Mouse (Mus musculus) forebrain, embryonic 14.5 days (tissue): ENCODE results near the gene Ppp3ca. TPM values are rescaled to one million over a fixed set of nuclear protein-coding genes. Genes with fewer than 3 reads are reported as not detected.
A peak's percentile ranks its signal among the peaks of the same experiment; 100 is the strongest.

ENCODE experiments used
- ATAC-seq: fragments of 200-750 bp; cut with Nextera tagmentation; 2 replicates; pipeline ENCODE4 v1.8.0; 2017; ENCODE audit warnings: mild to moderate bottlenecking, moderate library complexity
- DNase-seq: peaks from one replicate; pipeline ENCODE4 v3.0.0-alpha.2; 2015; ENCODE audit warnings: low spot score
- H3K27ac ChIP-seq: fragments of 300-500 bp; sonication (generic); 2 replicates; pipeline ENCODE4 v1.5.1; 2014; ENCODE audit warnings: low read depth, mild to moderate bottlenecking, control low read depth, low read length, moderate library complexity
- H3K27me3 ChIP-seq: fragments of 300-500 bp; sonication (generic); replicated peaks from 2 replicates; pipeline ENCODE4 v1.6.1; 2014; ENCODE audit warnings: low read length, control low read depth, mixed read lengths; ENCODE audit not compliant: control insufficient read depth, insufficient read depth
- H3K36me3 ChIP-seq: fragments of 300-500 bp; sonication (generic); 2 replicates; pipeline ENCODE4 v1.6.1; 2014; ENCODE audit warnings: low read length, control low read depth; ENCODE audit not compliant: control insufficient read depth, insufficient read depth
- H3K4me1 ChIP-seq: fragments of 300-500 bp; sonication (generic); 2 replicates; pipeline ENCODE4 v1.6.1; 2014; ENCODE audit warnings: antibody characterized with exemption, low read length, control low read depth; ENCODE audit not compliant: control insufficient read depth, insufficient read depth
- H3K4me2 ChIP-seq: fragments of 300-500 bp; sonication (generic); 2 replicates; pipeline ENCODE4 v1.6.1; 2014; ENCODE audit warnings: mild to moderate bottlenecking, control low read depth, low read length
- H3K4me3 ChIP-seq: fragments of 300-500 bp; sonication (generic); 2 replicates; pipeline ENCODE4 v1.5.1; 2014; ENCODE audit warnings: low read depth, low read length, control low read depth
- H3K9ac ChIP-seq: fragments of 300-500 bp; sonication (generic); 2 replicates; pipeline ENCODE4 v1.6.1; 2014; ENCODE audit warnings: mild to moderate bottlenecking, low read length, control low read depth, moderate library complexity
- H3K9me3 ChIP-seq: fragments of 300-500 bp; sonication (generic); replicated peaks from 2 replicates; pipeline ENCODE4 v1.6.1; 2016; ENCODE audit warnings: low read length, control low read depth, mixed read lengths; ENCODE audit not compliant: control insufficient read depth
- WGBS: fragments of 180-500 bp; shearing (Covaris S2); extraction: QIAGEN DNeasy Blood & Tissue Kit; methylation state at CpG from one replicate; pipeline ENCODE4 v1.1.7; 2014; 5-methylcytosine and 5-hydroxymethylcytosine counted together
- polyA plus RNA-seq: library from polyadenylated mRNA; unstranded; fragments of >200 nt; fragmentation: Nextera tagmentation; extraction: Ambion mirVana; gene quantifications from 2 replicates; pipeline ENCODE4 v1.2.1, GENCODE M21; 2014

The Ppp3ca gene
- polyA plus RNA-seq, 1 experiment from 2014 or later = 84.4 TPM

DNA sequence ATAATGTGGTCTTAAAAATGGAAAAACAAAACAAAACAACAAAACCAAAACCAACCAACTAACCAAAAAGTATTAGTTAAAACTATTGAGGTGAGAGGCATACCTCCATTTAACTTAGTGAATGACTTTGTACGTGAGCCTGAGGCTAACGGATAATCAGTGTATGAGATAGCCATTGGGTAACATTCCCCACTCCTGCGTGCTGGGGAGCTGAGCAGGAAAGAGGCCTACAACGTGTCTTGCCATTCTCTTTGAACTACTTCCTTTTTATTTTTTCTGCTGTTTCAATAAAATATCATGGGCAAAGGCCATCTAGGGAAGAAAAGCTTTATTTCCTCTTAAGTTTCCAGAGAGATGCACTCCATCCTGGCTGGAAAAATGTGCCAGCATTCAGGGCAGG, 103.3 kb downstream of the Ppp3ca start:
- no peak overlapping the region for H3K27ac ChIP-seq
- ATAC-seq (no peak), DNase-seq (no peak)
- no peaks in the 10 kb centered on the region for H3K9me3 ChIP-seq
- H3K4me3 ChIP-seq = no peak overlapping the region
- WGBS = 88% methylated on average over 4 of the region's 4 CpGs
- H3K27me3 ChIP-seq = no peaks in the 10 kb centered on the region
- H3K9ac ChIP-seq = no peak overlapping the region
- no peaks in the 10 kb centered on the region for H3K36me3 ChIP-seq
- no peak overlapping the region for H3K4me2 ChIP-seq
- no peaks in the 10 kb centered on the region; the same call in 1 of the 2 replicates for H3K4me1 ChIP-seq

- Histone ChIP-seq H3K4me2 (no peak overlapping the region), H3K4me3 (no peak overlapping the region), H3K9ac (no peak overlapping the region), H3K4me1 (no peaks in the 10 kb centered on the region; the same call in 1 of the 2 replicates), H3K36me3 (no peaks in the 10 kb centered on the region), H3K9me3 (no peaks in the 10 kb centered on the region), H3K27ac (no peak overlapping the region), H3K27me3 (no peaks in the 10 kb centered on the region)
- no peak for ATAC-seq
- WGBS = 80% methylated on average over 6 of the region's 6 CpGs
- DNase-seq = peak; percentile 62
These were observed 104.3 kb downstream of the Ppp3ca start for GRCm38 (mm10) chr3:136774196-136774595.

- no peak overlapping the region for H3K27ac ChIP-seq
- no peak overlapping the region for H3K4me2 ChIP-seq
- H3K4me3 ChIP-seq = no peak overlapping the region
- no peaks in the 10 kb centered on the region; the same call in 1 of the 2 replicates for H3K4me1 ChIP-seq
- H3K27me3 ChIP-seq = no peaks in the 10 kb centered on the region
- no peak for DNase-seq
- no peaks in the 10 kb centered on the region for H3K36me3 ChIP-seq
- ATAC-seq = no peak
- 94% methylated on average over 4 of the region's 4 CpGs for WGBS
- no peak overlapping the region for H3K9ac ChIP-seq
- no peaks in the 10 kb centered on the region for H3K9me3 ChIP-seq
These were observed 106.6 kb downstream of the Ppp3ca start for GRCm38 (mm10) chr3:136776525-136776924.

- Histone ChIP-seq H3K27me3 (no peaks in the 10 kb centered on the region), H3K4me3 (no peak overlapping the region), H3K9ac (no peak overlapping the region), H3K27ac (no peak overlapping the region), H3K4me2 (no peak overlapping the region), H3K36me3 (no peaks in the 10 kb centered on the region), H3K4me1 (no peaks in the 10 kb centered on the region; the same call in 1 of the 2 replicates), H3K9me3 (no peaks in the 10 kb centered on the region)
- 84% methylated on average over 7 of the region's 7 CpGs for WGBS
- DNase-seq (no peak), ATAC-seq (no peak)
These were observed 107.5 kb downstream of the Ppp3ca start for GRCm38 (mm10) chr3:136777380-136777779.

DNA sequence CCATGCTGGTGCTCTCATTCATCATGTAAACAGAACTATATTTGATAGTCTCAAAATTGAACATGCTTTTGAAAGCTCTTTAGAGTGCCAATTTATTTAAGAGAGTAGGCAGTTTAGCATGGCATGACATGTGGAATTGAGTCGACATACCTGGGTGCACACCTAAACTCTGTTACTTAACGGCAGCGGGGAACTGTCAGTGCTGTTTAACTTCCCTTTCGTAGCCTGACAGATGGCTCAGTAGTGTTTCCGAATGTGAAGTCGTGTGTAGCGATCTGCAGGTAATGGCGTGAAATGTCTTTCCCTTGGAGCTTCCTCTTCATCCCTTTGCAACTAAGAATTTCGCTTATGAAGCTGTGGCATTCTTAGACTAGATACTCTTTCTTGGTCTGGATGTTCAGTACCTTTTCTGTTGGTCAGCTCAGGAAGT, 107.9 kb downstream of the Ppp3ca start:
- no peak for DNase-seq
- 88% methylated on average over 9 of the region's 9 CpGs for WGBS
- no peak overlapping the region for H3K4me2 ChIP-seq
- H3K27me3 ChIP-seq = no peaks in the 10 kb centered on the region
- no peak overlapping the region for H3K27ac ChIP-seq
- no peaks in the 10 kb centered on the region; the same call in 1 of the 2 replicates for H3K4me1 ChIP-seq
- no peak overlapping the region for H3K4me3 ChIP-seq
- no peaks in the 10 kb centered on the region for H3K9me3 ChIP-seq
- ATAC-seq = no peak
- no peaks in the 10 kb centered on the region for H3K36me3 ChIP-seq
- no peak overlapping the region for H3K9ac ChIP-seq

GRCm38 (mm10) chr3:136780321-136780720, 110.4 kb downstream of the Ppp3ca start:
- H3K4me3 ChIP-seq = no peak overlapping the region
- H3K4me1 ChIP-seq = no peaks in the 10 kb centered on the region
- ATAC-seq (no peak), DNase-seq (no peak)
- no peaks in the 10 kb centered on the region for H3K36me3 ChIP-seq
- no peak overlapping the region for H3K9ac ChIP-seq
- no peak overlapping the region for H3K27ac ChIP-seq
- H3K9me3 ChIP-seq = no peaks in the 10 kb centered on the region
- H3K27me3 ChIP-seq = no peaks in the 10 kb centered on the region
- 96% methylated on average over 3 of the region's 3 CpGs for WGBS
- no peak overlapping the region for H3K4me2 ChIP-seq

DNA sequence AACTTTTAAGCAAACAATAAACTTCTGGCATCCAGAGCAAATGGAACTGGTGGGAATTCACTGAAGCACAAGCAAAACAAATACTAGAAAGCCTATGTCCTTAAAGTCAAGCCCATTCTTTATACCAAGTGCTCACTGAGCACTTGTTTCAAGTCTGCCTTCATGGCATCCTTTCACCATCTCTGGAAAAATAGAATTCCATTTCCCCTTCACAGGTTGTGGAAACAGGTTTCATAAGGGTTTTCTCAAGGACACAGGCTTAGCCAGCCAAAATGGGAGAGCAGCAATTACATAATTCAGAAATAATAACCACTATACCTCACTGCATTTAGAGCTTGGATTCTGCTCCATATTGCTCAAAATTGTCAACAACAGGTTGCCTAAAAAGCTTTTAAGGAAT, 112.1 kb downstream of the Ppp3ca start:
- Histone ChIP-seq H3K4me2 (no peak overlapping the region), H3K36me3 (no peaks in the 10 kb centered on the region), H3K4me3 (no peak overlapping the region), H3K9me3 (no peaks in the 10 kb centered on the region), H3K9ac (no peak overlapping the region), H3K27me3 (no peaks in the 10 kb centered on the region), H3K4me1 (no peaks in the 10 kb centered on the region), H3K27ac (no peak overlapping the region)
- DNase-seq (no peak), ATAC-seq (no peak)

DNA sequence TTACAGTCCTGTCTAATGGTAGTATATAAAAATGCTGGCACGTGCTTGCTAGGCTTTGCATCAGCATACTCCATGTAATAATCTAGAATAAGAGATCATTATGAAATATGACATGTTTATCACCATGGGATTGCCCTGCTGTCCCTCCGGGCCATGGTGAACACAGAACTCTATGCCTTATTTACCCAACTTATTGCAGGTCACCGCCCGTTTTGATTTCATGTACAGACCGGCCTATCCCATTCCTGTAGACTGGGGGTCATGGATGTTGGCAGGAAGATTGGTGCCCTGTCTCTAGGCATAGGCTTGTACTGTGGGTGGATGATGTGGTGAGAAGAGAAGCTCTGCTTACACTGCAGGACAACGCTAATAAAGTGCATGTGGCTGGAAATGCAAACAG, 115.8 kb downstream of the Ppp3ca start:
- peaks cover 7% of the 10 kb centered on the region for H3K4me1 ChIP-seq
- DNase-seq (no peak), ATAC-seq (no peak)
- no peak overlapping the region for H3K27ac ChIP-seq
- H3K4me3 ChIP-seq = no peak overlapping the region
- WGBS = 92% methylated on average over 6 of the region's 6 CpGs
- H3K27me3 ChIP-seq = no peaks in the 10 kb centered on the region
- H3K36me3 ChIP-seq = no peaks in the 10 kb centered on the region
- no peak overlapping the region for H3K9ac ChIP-seq
- no peak overlapping the region for H3K4me2 ChIP-seq
- H3K9me3 ChIP-seq = no peaks in the 10 kb centered on the region

GRCm38 (mm10) chr3:136790261-136790871, 120.4 kb downstream of the Ppp3ca start:
- ATAC-seq = peak; percentile 73
- H3K27ac ChIP-seq = peak overlapping the region; percentile 74
- peaks cover 9% of the 10 kb centered on the region for H3K4me1 ChIP-seq
- no peaks in the 10 kb centered on the region for H3K27me3 ChIP-seq
- no peaks in the 10 kb centered on the region for H3K9me3 ChIP-seq
- 55% methylated on average over 4 of the region's 4 CpGs for WGBS
- no peak overlapping the region for H3K4me3 ChIP-seq
- H3K4me2 ChIP-seq = no peak overlapping the region
- DNase-seq = peak; percentile 60
- no peaks in the 10 kb centered on the region for H3K36me3 ChIP-seq
- no peak overlapping the region for H3K9ac ChIP-seq
